Mouse (Mus musculus): ENCODE measurements around the gene Fgfr2. TPM values are rescaled to one million over a fixed set of nuclear protein-coding genes. Genes with fewer than 3 reads are reported as not detected.

The Fgfr2 gene
- total RNA-seq, 1 experiment, result 37.5 TPM

DNA sequence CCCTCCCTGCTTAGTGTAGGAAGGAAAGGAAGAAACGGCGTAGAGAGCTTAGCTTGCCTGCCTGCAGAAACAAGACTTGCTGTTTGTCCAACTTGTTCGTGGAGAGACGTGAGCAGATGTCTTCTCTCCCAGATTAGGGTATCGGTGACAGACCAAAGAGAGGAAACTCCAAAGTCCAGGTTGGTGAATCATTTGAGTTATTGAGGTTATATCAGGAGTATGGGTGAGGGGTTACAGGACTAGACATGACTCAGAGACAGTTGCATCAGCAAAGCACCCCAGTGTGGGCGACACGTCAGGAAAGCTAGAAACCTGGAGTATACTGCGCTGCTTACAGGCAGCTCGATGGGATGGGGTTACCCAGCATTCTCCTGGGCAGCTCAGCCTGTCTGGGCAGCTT lies 2457.8 kb downstream of the Fgfr2 start:
- Histone ChIP-seq H3K9ac (ENCODE audit: insufficient read depth, low read depth, low read length, poor library complexity, severe bottlenecking) (no peak overlapping the region), H3K4me3 (ENCODE audit: insufficient read depth in 1 of 2, low read depth in 1 of 2, low read length in 2 of 2, poor library complexity in 1 of 2, severe bottlenecking in 1 of 2) (no peak overlapping the region), H3K4me1 (ENCODE audit: control insufficient read depth in 2 of 2, insufficient read depth in 2 of 2, low read length in 2 of 2, poor library complexity in 1 of 2) (peaks cover 8% of the 10 kb centered on the region in 2 experiments), H3K27ac (ENCODE audit: insufficient read depth, low read depth, low read length, poor library complexity, severe bottlenecking) (no peak overlapping the region), H3K9me3 (ENCODE audit: control insufficient read depth, insufficient read depth, low read depth, low read length) (no peaks in the 10 kb centered on the region), H3K36me3 (ENCODE audit: control insufficient read depth, insufficient read depth, low read length, poor library complexity, severe bottlenecking) (peaks cover 8% of the 10 kb centered on the region; the same call in 1 of the 2 replicates)
- no peak for DNase-seq (ENCODE audit: low read depth, low spot score)
- TF ChIP-seq HCFC1 (IDR thresholded peaks at IDR 0.05; ENCODE audit: borderline replicate concordance, insufficient read depth, low read length) (no peak), CHD2 (IDR thresholded peaks at IDR 0.05; ENCODE audit: low read depth, low read length) (no peak)
- in situ Hi-C loops (cut with MboI; ENCODE audit: low sequenced_read_pairs in 2 of 2, unreplicated experiment in 2 of 2), result no loop called here

DNA sequence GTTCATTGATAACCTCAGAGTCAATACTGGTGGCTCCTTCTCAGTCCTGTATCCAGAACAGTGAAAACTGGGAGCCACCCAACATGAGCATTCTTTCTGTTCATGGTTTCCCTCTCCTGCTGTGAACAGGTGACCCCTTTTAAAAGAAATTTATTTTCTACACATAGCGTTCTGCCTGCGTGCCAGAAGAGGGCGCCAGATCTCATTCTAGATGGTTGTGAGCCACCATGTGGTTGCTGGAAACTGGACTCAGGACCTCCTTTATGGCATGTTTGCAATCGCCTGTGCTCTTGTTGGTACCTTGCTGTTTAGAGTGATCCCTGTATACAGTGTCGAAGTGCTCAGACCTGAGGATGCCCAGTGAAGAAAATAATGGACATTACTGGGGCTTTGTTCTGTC lies 2458.5 kb downstream of the Fgfr2 start:
- Histone ChIP-seq H3K36me3 (ENCODE audit: control insufficient read depth, insufficient read depth, low read length, poor library complexity, severe bottlenecking) (peaks cover 8% of the 10 kb centered on the region; the same call in 1 of the 2 replicates), H3K27ac (ENCODE audit: insufficient read depth, low read depth, low read length, poor library complexity, severe bottlenecking) (no peak overlapping the region), H3K4me1 (ENCODE audit: control insufficient read depth in 2 of 2, insufficient read depth in 2 of 2, low read length in 2 of 2, poor library complexity in 1 of 2) (peaks cover 8% of the 10 kb centered on the region in 2 experiments), H3K4me3 (ENCODE audit: insufficient read depth in 1 of 2, low read depth in 1 of 2, low read length in 2 of 2, poor library complexity in 1 of 2, severe bottlenecking in 1 of 2) (no peak overlapping the region), H3K9ac (ENCODE audit: insufficient read depth, low read depth, low read length, poor library complexity, severe bottlenecking) (no peak overlapping the region), H3K9me3 (ENCODE audit: control insufficient read depth, insufficient read depth, low read depth, low read length) (no peaks in the 10 kb centered on the region)
- no peak for DNase-seq (ENCODE audit: low read depth, low spot score)
- in situ Hi-C loops (cut with MboI; ENCODE audit: low sequenced_read_pairs in 2 of 2, unreplicated experiment in 2 of 2), result no loop called here
- TF ChIP-seq ZC3H11A (IDR thresholded peaks at IDR 0.05; ENCODE audit: borderline replicate concordance, low read depth, low read length) (peak; percentile 24; the same call in 1 of the 2 replicates), HCFC1 (IDR thresholded peaks at IDR 0.05; ENCODE audit: borderline replicate concordance, insufficient read depth, low read length) (no peak)

DNA sequence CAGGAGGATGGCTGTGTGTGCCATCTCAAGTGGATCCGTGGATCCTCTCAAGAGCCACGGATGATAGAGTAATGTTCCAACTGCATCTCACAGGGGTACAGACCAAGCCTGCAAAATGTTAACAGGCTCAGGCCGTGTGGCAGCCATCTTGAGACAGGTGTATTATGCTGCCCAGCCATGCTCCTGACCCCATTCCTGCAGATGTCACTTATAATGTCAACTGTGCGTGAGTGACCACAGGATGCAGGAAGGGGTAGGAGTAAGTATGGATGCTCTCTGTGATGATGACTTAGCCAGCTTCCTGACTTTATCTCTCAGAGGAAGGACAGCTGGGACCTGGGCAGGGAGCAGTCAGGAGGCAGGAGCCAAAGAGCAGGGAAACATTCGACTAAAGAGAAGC lies 2459.1 kb downstream of the Fgfr2 start:
- H3K4me1 ChIP-seq (ENCODE audit: control insufficient read depth in 2 of 2, insufficient read depth in 2 of 2, low read length in 2 of 2, poor library complexity in 1 of 2), result peaks cover 8% of the 10 kb centered on the region in 2 experiments
- in situ Hi-C loops (cut with MboI; ENCODE audit: low sequenced_read_pairs in 2 of 2, unreplicated experiment in 2 of 2), result no loop called here
- DNase-seq (ENCODE audit: low read depth, low spot score), result no peak
- TF ChIP-seq ZNF384 (IDR thresholded peaks at IDR 0.05; ENCODE audit: low read depth, low read length) (no peak), MAFK (IDR thresholded peaks at IDR 0.05; ENCODE audit: insufficient read depth, low read depth, low read length) (no peak), CHD2 (IDR thresholded peaks at IDR 0.05; ENCODE audit: low read depth, low read length) (no peak), HCFC1 (IDR thresholded peaks at IDR 0.05; ENCODE audit: borderline replicate concordance, insufficient read depth, low read length) (no peak), ZC3H11A (IDR thresholded peaks at IDR 0.05; ENCODE audit: borderline replicate concordance, low read depth, low read length) (no peak)
- no peak overlapping the region for H3K27ac ChIP-seq (ENCODE audit: insufficient read depth, low read depth, low read length, poor library complexity, severe bottlenecking)
- no peak overlapping the region for H3K4me3 ChIP-seq (ENCODE audit: insufficient read depth in 1 of 2, low read depth in 1 of 2, low read length in 2 of 2, poor library complexity in 1 of 2, severe bottlenecking in 1 of 2)
- H3K36me3 ChIP-seq (ENCODE audit: control insufficient read depth, insufficient read depth, low read length, poor library complexity, severe bottlenecking), result peaks cover 8% of the 10 kb centered on the region; the same call in 1 of the 2 replicates
- H3K9me3 ChIP-seq (ENCODE audit: control insufficient read depth, insufficient read depth, low read depth, low read length), result no peaks in the 10 kb centered on the region
- no peak overlapping the region for H3K9ac ChIP-seq (ENCODE audit: insufficient read depth, low read depth, low read length, poor library complexity, severe bottlenecking)

DNA sequence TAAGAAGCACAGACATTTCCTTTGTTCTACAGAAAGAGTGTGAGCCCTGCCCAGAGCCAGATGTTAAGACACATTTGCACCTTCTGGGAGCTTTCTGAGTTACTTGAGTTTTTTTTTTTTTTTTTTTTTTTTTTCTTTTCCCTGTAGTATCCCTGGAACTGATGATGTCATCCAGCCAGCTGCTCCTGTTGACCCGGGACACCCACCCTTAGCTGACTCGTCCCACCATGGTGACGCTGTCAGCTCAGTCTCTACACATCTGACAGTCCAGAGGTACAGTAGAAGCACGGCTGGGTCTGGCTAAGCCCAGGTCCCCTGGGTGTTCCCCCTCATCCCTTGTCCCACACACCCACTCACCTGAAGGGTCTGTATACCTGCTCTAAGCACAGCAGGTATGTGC lies 2460.3 kb downstream of the Fgfr2 start:
- DNase-seq (ENCODE audit: low read depth, low spot score), result no peak
- Histone ChIP-seq H3K36me3 (ENCODE audit: control insufficient read depth, insufficient read depth, low read length, poor library complexity, severe bottlenecking) (peaks cover 8% of the 10 kb centered on the region; the same call in 1 of the 2 replicates), H3K4me3 (ENCODE audit: insufficient read depth in 1 of 2, low read depth in 1 of 2, low read length in 2 of 2, poor library complexity in 1 of 2, severe bottlenecking in 1 of 2) (no peak overlapping the region), H3K27ac (ENCODE audit: insufficient read depth, low read depth, low read length, poor library complexity, severe bottlenecking) (0 out of 2 replicates have a peak overlapping the region, but pooled peaks have one; percentile 29), H3K4me1 (ENCODE audit: control insufficient read depth in 2 of 2, insufficient read depth in 2 of 2, low read length in 2 of 2, poor library complexity in 1 of 2) (peaks cover 8% of the 10 kb centered on the region in 2 experiments), H3K9me3 (ENCODE audit: control insufficient read depth, insufficient read depth, low read depth, low read length) (no peaks in the 10 kb centered on the region), H3K9ac (ENCODE audit: insufficient read depth, low read depth, low read length, poor library complexity, severe bottlenecking) (no peak overlapping the region)
- TF ChIP-seq ZNF384 (IDR thresholded peaks at IDR 0.05; ENCODE audit: low read depth, low read length), result peak; percentile 93
- no peak for TF ChIP-seq MAFK (IDR thresholded peaks at IDR 0.05; ENCODE audit: insufficient read depth, low read depth, low read length)
- no peak for TF ChIP-seq HCFC1 (IDR thresholded peaks at IDR 0.05; ENCODE audit: borderline replicate concordance, insufficient read depth, low read length)
- no peak for TF ChIP-seq ZC3H11A (IDR thresholded peaks at IDR 0.05; ENCODE audit: borderline replicate concordance, low read depth, low read length)
- in situ Hi-C loops (cut with MboI; ENCODE audit: low sequenced_read_pairs in 2 of 2, unreplicated experiment in 2 of 2), result no loop called here

- Histone ChIP-seq H3K9me3 (ENCODE audit: control insufficient read depth, insufficient read depth, low read depth, low read length) (no peaks in the 10 kb centered on the region), H3K9ac (ENCODE audit: insufficient read depth, low read depth, low read length, poor library complexity, severe bottlenecking) (peak overlapping the region; percentile 1), H3K27ac (ENCODE audit: insufficient read depth, low read depth, low read length, poor library complexity, severe bottlenecking) (peak overlapping the region; percentile 33; the same call in 1 of the 2 replicates), H3K4me3 (ENCODE audit: insufficient read depth in 1 of 2, low read depth in 1 of 2, low read length in 2 of 2, poor library complexity in 1 of 2, severe bottlenecking in 1 of 2) (no peak overlapping the region), H3K36me3 (ENCODE audit: control insufficient read depth, insufficient read depth, low read length, poor library complexity, severe bottlenecking) (peaks cover 8% of the 10 kb centered on the region; the same call in 1 of the 2 replicates), H3K4me1 (ENCODE audit: control insufficient read depth in 2 of 2, insufficient read depth in 2 of 2, low read length in 2 of 2, poor library complexity in 1 of 2) (peaks cover 8% of the 10 kb centered on the region in 2 experiments)
- in situ Hi-C loops (cut with MboI; ENCODE audit: low sequenced_read_pairs in 2 of 2, unreplicated experiment in 2 of 2), result no loop called here
- TF ChIP-seq ZNF384 (IDR thresholded peaks at IDR 0.05; ENCODE audit: low read depth, low read length) (no peak), CHD2 (IDR thresholded peaks at IDR 0.05; ENCODE audit: low read depth, low read length) (no peak), HCFC1 (IDR thresholded peaks at IDR 0.05; ENCODE audit: borderline replicate concordance, insufficient read depth, low read length) (no peak), ZC3H11A (IDR thresholded peaks at IDR 0.05; ENCODE audit: borderline replicate concordance, low read depth, low read length) (no peak), MAFK (IDR thresholded peaks at IDR 0.05; ENCODE audit: insufficient read depth, low read depth, low read length) (no peak)
- no peak for DNase-seq (ENCODE audit: low read depth, low spot score)
Measured at GRCm38 (mm10) chr7:130662250-130662649, 2460.9 kb downstream of the Fgfr2 start.
